Comparison of ENCODE assay signal across 25 mouse cellular contexts in the genomic region with DNA sequence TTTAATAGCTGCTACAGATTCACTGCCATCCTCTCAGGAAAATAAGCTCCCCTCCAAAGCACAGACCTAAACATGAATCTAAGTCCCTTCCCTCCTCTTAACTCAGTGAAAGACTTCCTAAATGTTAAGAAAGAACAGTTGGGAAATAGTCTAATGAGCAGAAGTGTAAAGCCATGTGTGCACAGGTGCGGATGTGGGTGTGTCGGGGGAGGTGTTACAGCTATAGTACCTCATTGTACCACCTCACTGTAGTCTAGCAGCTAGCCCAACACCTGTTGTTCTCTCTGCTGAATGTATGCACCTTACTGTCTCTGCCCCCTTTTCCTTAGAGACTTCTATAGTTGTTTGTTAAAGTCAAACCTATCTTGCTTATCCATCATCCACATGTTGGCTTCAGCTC. TPM values are rescaled to one million over a fixed set of nuclear protein-coding genes. Genes with fewer than 3 reads are reported as not detected.
A peak's percentile ranks its signal among the peaks of the same experiment; 100 is the strongest.
DNase-seq lines count a peak whose midpoint lies in the region; ATAC-seq and TF ChIP-seq lines count a peak whose summit lies in the region.
"Had no signal": no experiment of that assay in that cellular context is flagged by ENCODE, and none has a peak within 500 bp of the region (broad histone marks: within the 10 kb centered on the region; RNA-seq: fewer than 3 reads in every experiment).

No protein-coding gene starts in this region.

- no peak for TF ChIP-seq CTCF in intestine, postnatal 0 days (IDR thresholded peaks at IDR 0.05; ENCODE audit: low read depth)
- TF ChIP-seq CTCF in stomach, postnatal 0 days (IDR thresholded peaks at IDR 0.05; ENCODE audit: low read depth): no peak

- TF ChIP-seq EP300 in stomach, postnatal 0 days (optimal IDR thresholded peaks at IDR 0.05): no peak

- no peak overlapping the region for H3K9ac ChIP-seq in intestine, postnatal 0 days (ENCODE audit: low read depth, low read length)
- H3K9ac ChIP-seq in stomach, postnatal 0 days (ENCODE audit: low read length): no peak overlapping the region
- H3K9ac ChIP-seq: forebrain, embryonic 12.5 days; forebrain, embryonic 15.5 days; heart, embryonic 13.5 days; hindbrain, embryonic 14.5 days had no signal

- 38% methylated on average over 2 of the region's 2 CpGs for WGBS in intestine, postnatal 0 days
- 67% methylated on average over 2 of the region's 2 CpGs for WGBS in stomach, postnatal 0 days

- no peak overlapping the region for H3K4me2 ChIP-seq in intestine, postnatal 0 days (replicated peaks; ENCODE audit: low read depth)
- H3K4me2 ChIP-seq in stomach, postnatal 0 days (replicated peaks; ENCODE audit: low read depth): no peak overlapping the region
- H3K4me2 ChIP-seq: forebrain, embryonic 12.5 days; forebrain, embryonic 15.5 days; heart, embryonic 13.5 days; hindbrain, embryonic 14.5 days had no signal

- H3K27ac ChIP-seq in intestine, postnatal 0 days (ENCODE audit: low read depth, low read length): no peak overlapping the region
- no peak overlapping the region for H3K27ac ChIP-seq in stomach, postnatal 0 days (replicated peaks)
- H3K27ac ChIP-seq: forebrain, embryonic 12.5 days; forebrain, embryonic 15.5 days; heart, adult 2 months; heart, embryonic 10.5 days; heart, embryonic 13.5 days; hindbrain, embryonic 14.5 days; hindbrain, postnatal 0 days had no signal

- peak; percentile 84 for ATAC-seq in intestine, postnatal 0 days
- ATAC-seq in stomach, postnatal 0 days (ENCODE audit: low FRiP score, low TSS enrichment): peak; percentile 51; the same call in 1 of the 2 replicates
- ATAC-seq: activated CD4-positive, CD25-positive, alpha-beta regulatory T cell, adult 4 months; forebrain, embryonic 15.5 days; hindbrain, postnatal 0 days had no signal

- H3K4me1 ChIP-seq in intestine, postnatal 0 days (replicated peaks; ENCODE audit: control insufficient read depth, insufficient read depth, low read length): no peaks in the 10 kb centered on the region
- H3K4me1 ChIP-seq in stomach, postnatal 0 days (replicated peaks; ENCODE audit: control insufficient read depth, insufficient read depth): no peaks in the 10 kb centered on the region
- H3K4me1 ChIP-seq: forebrain, embryonic 12.5 days; forebrain, embryonic 15.5 days; heart, embryonic 10.5 days; heart, embryonic 13.5 days had no signal

- peak; percentile 3 for DNase-seq in layer of hippocampus, adult 9-11 months
- no peak for DNase-seq in layer of hippocampus, postnatal 36 days
- peak; percentile 19 for DNase-seq in gonadal fat pad, adult 2 months (ENCODE audit: low read depth)
- DNase-seq in stomach, postnatal 0 days (ENCODE audit: low spot score): peak; percentile 59
- no peak for DNase-seq in urinary bladder, postnatal 10 days (ENCODE audit: low spot score)
- DNase-seq in thymus, postnatal 4 days: no peak
- DNase-seq in right cerebral cortex, postnatal 36 days (ENCODE audit: low spot score in 2 of 2): no peak
- DNase-seq: adrenal gland, adult 8-10 months; adrenal gland, postnatal 36 days; cerebellum, adult 11-12 months; cerebellum, adult 8-10 months; cerebellum, postnatal 14 days; gastrocnemius, postnatal 25 days; heart, adult 2 months; heart, postnatal 14 days; heart, postnatal 4 days had no signal

- no peak overlapping the region for H3K4me3 ChIP-seq in intestine, postnatal 0 days (ENCODE audit: low read depth, low read length)
- H3K4me3 ChIP-seq in stomach, postnatal 0 days (ENCODE audit: low read depth, low read length): no peak overlapping the region
- H3K4me3 ChIP-seq: forebrain, embryonic 12.5 days; forebrain, embryonic 15.5 days; heart, adult 2 months; heart, embryonic 10.5 days; heart, embryonic 13.5 days had no signal

- no peaks in the 10 kb centered on the region for H3K36me3 ChIP-seq in intestine, postnatal 0 days (ENCODE audit: control insufficient read depth, insufficient read depth)
- no peaks in the 10 kb centered on the region for H3K36me3 ChIP-seq in stomach, postnatal 0 days (ENCODE audit: control insufficient read depth, insufficient read depth, low read length)
- H3K36me3 ChIP-seq: forebrain, embryonic 12.5 days; forebrain, embryonic 15.5 days; heart, embryonic 10.5 days; heart, embryonic 13.5 days had no signal

- no peaks in the 10 kb centered on the region for H3K9me3 ChIP-seq in intestine, postnatal 0 days (ENCODE audit: control insufficient read depth)
- no peaks in the 10 kb centered on the region for H3K9me3 ChIP-seq in stomach, postnatal 0 days (ENCODE audit: control insufficient read depth, low read length)
- H3K9me3 ChIP-seq: forebrain, embryonic 12.5 days; forebrain, embryonic 15.5 days; heart, embryonic 10.5 days; heart, embryonic 13.5 days had no signal

- H3K27me3 ChIP-seq in intestine, postnatal 0 days (replicated peaks; ENCODE audit: control insufficient read depth, insufficient read depth, low read length): no peaks in the 10 kb centered on the region
- H3K27me3 ChIP-seq in stomach, postnatal 0 days (ENCODE audit: control insufficient read depth, insufficient read depth, low read length): no peaks in the 10 kb centered on the region
- H3K27me3 ChIP-seq: forebrain, embryonic 12.5 days; forebrain, embryonic 15.5 days; heart, embryonic 13.5 days had no signal

RNA-seq across cellular contexts. Expression of a gene that starts 26.3 kb away (rescaled TPM):
- under 1 TPM; 0.51 to 0.52 TPM for total RNA-seq in layer of hippocampus, postnatal 36 days (2021)
- polyA plus RNA-seq in gonadal fat pad, adult 2 months (2012; rRNA removed): 3.5 and 4.2 TPM in 2 replicates
- 14.1 and 14.9 TPM in 2 replicates for polyA plus RNA-seq in intestine, postnatal 0 days (2015; fragmentation: Nextera tagmentation; extraction: Ambion mirVana)
- polyA plus RNA-seq in stomach, postnatal 0 days (2015; fragmentation: Nextera tagmentation; extraction: Ambion mirVana): 15.8 and 16.4 TPM in 2 replicates
- total RNA-seq: granulocyte monocyte progenitor cell, adult 5-6 weeks had no signal
- polyA plus RNA-seq: activated CD4-positive, CD25-positive, alpha-beta regulatory T cell, adult 4 months had no signal

RNA-seq across cellular contexts. Expression of a gene that starts 34.0 kb away (rescaled TPM):
- 10 to 100 TPM in 1 of 2 experiments, 1 to 10 TPM in 1; 9.7 to 14.1 TPM for total RNA-seq in layer of hippocampus, postnatal 36 days (2021)
- 2.2 and 2.4 TPM in 2 replicates for polyA plus RNA-seq in gonadal fat pad, adult 2 months (2012; rRNA removed)
- 37.3 and 40.0 TPM in 2 replicates for polyA plus RNA-seq in intestine, postnatal 0 days (2015; fragmentation: Nextera tagmentation; extraction: Ambion mirVana)
- polyA plus RNA-seq in stomach, postnatal 0 days (2015; fragmentation: Nextera tagmentation; extraction: Ambion mirVana): 44.4 and 50.8 TPM in 2 replicates

Comparison
In these comparisons a context has a peak if more than half of its experiments do, and no peak if none do; other contexts are left out.
1. DNase-seq: peak in layer of hippocampus, adult 9-11 months (single experiment), gonadal fat pad, adult 2 months (single experiment) and stomach, postnatal 0 days (single experiment); none in layer of hippocampus, postnatal 36 days (0 of 2), urinary bladder, postnatal 10 days (single experiment), thymus, postnatal 4 days (single experiment) and right cerebral cortex, postnatal 36 days (0 of 2).
2. RNA of a gene that starts 34.0 kb away (polyA plus RNA-seq): 44.4 to 50.8 TPM in stomach, postnatal 0 days and 37.3 to 40.0 TPM in intestine, postnatal 0 days; 2.2 to 2.4 TPM in gonadal fat pad, adult 2 months; every median in the first group is over 10 times any median in the second.